Mouse (Mus musculus) liver, embryonic 14.5 days (tissue): Measurements from ENCODE around the gene Ccdc181. TPM values are rescaled to one million over a fixed set of nuclear protein-coding genes. Genes with fewer than 3 reads are reported as not detected.

Experiments
- ATAC-seq: fragments of 200-750 bp; cut with Nextera tagmentation; 2 replicates; pipeline ENCODE4 v1.8.0; 2017; ENCODE audit warnings: moderate number of reproducible peaks, mild to moderate bottlenecking, moderate library complexity; ENCODE audit not compliant: insufficient read depth
- DNase-seq, 3 experiments: peaks; one replicate each; pipeline ENCODE4 v3.0.0-alpha.2; 2012 to 2013; ENCODE audit warnings: low read depth in 3 of 3, low spot score in 3 of 3
- H3K27ac ChIP-seq: fragments of 300-500 bp; sonication (generic); 2 replicates; pipeline ENCODE4 v1.5.1; 2014; ENCODE audit warnings: moderate library complexity, mild to moderate bottlenecking, control low read depth, inconsistent platforms
- H3K27me3 ChIP-seq: fragments of 300-500 bp; sonication (generic); 2 replicates; pipeline ENCODE4 v1.6.1; 2014; ENCODE audit warnings: mild to moderate bottlenecking, low read length, moderate library complexity; ENCODE audit not compliant: control insufficient read depth, insufficient read depth
- H3K36me3 ChIP-seq: fragments of 300-500 bp; sonication (generic); replicated peaks from 2 replicates; pipeline ENCODE4 v1.6.1; 2014; ENCODE audit warnings: low read depth; ENCODE audit not compliant: control insufficient read depth, insufficient read depth
- H3K4me1 ChIP-seq, 2 experiments: fragments of 200-500 bp in 1 of 2; fragments of 300-500 bp in 1 of 2; sonication (generic) in 1 of 2; replicated peaks; 2 replicates each; pipeline ENCODE4 v1.6.1; 2012 to 2014; ENCODE audit warnings: antibody characterized with exemption in 1 of 2, inconsistent platforms in 1 of 2, low read length in 1 of 2; ENCODE audit not compliant: control insufficient read depth in 2 of 2, insufficient read depth in 2 of 2
- H3K4me2 ChIP-seq: fragments of 300-500 bp; sonication (generic); 2 replicates; pipeline ENCODE4 v1.6.1; 2014; ENCODE audit warnings: low read depth, mild to moderate bottlenecking, control low read depth, moderate library complexity
- H3K4me3 ChIP-seq, 2 experiments: fragments of 200-500 bp in 1 of 2; fragments of 300-500 bp in 1 of 2; sonication (generic) in 1 of 2; 2 replicates each; pipeline ENCODE4 v1.5.1; 2012 to 2014; ENCODE audit warnings: low read depth in 2 of 2, low read length in 2 of 2, mild to moderate bottlenecking in 2 of 2, control low read depth in 1 of 2, inconsistent platforms in 1 of 2, moderate library complexity in 1 of 2; ENCODE audit not compliant: insufficient read depth in 1 of 2
- H3K9ac ChIP-seq: fragments of 300-500 bp; sonication (generic); replicated peaks from 2 replicates; pipeline ENCODE4 v1.6.1; 2014; ENCODE audit warnings: mild to moderate bottlenecking, control low read depth, moderate library complexity
- H3K9me3 ChIP-seq: fragments of 300-500 bp; sonication (generic); 2 replicates; pipeline ENCODE4 v1.6.1; 2016; ENCODE audit warnings: low read length, mixed read lengths; ENCODE audit not compliant: control insufficient read depth
- CTCF ChIP-seq: IDR thresholded peaks from 2 replicates; pipeline ENCODE4 v1.5.1; 2016; ENCODE audit warnings: antibody characterized with exemption, low read depth, control low read depth
- EP300 ChIP-seq: IDR thresholded peaks from 2 replicates; pipeline ENCODE4 v1.6.1; 2016; ENCODE audit warnings: antibody characterized with exemption, low read depth
- WGBS: fragments of 180-500 bp; shearing (Covaris S2); extraction: QIAGEN DNeasy Blood & Tissue Kit; methylation state at CpG from one replicate; pipeline ENCODE4 v1.1.7; 2014; ENCODE audit not compliant: insufficient replicate concordance; 5-methylcytosine and 5-hydroxymethylcytosine counted together
- polyA plus RNA-seq, 2 experiments: library from polyadenylated mRNA; depleted of rRNA in 1 of 2; stranded (reverse) in 1 of 2; unstranded in 1 of 2; fragments of >200 nt; fragmentation: Nextera tagmentation in 1 of 2; extraction: Ambion mirVana in 1 of 2; gene quantifications; 2 replicates each; pipeline versions ENCODE4 v1.2.1 to v1.2.3; 2012 to 2014

The Ccdc181 gene
- polyA plus RNA-seq, 2 experiments: 1.8 to 2.3 TPM

DNA sequence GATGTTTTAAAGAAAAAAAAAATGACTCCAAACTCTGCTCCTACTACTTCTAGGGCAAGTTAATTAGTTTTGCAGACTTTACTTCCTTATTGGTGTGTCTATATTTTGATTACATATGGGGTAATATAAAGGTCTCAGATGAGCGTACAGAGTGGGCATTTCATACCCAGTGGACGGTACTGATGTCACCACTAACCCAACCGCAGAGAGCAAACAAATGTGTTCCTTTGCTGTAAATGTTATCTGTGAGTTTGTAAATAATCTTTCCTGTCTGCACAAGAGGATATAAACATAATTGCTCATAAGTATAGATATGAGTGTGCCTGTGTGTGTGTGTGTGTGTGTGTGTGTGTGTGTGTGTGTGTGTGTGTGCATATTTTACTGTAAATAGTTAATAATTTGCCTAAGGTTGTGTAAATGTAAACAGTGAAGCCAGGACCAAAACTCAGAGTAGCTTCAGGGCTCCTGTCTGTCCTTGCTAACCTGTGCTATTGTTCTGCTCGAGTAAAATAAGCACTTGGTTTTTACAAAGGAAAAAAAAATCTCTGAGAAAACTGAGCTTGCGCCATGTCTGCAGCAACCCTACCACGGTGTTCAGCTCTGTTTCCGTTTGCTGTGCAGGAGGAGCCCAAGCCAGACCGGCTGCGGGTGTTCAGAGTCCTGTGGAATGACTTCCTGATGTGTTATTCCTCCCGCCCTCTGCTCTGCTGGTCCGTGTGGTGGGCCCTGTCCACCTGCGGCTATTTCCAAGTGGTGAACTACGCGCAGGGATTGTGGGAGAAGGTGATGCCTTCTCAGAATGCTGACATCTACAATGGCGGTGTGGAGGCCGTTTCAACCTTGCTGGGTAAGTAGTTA, 15.0 kb upstream of the Ccdc181 start:
- Histone ChIP-seq H3K27ac (no peak overlapping the region), H3K9ac (no peak overlapping the region), H3K27me3 (no peaks in the 10 kb centered on the region), H3K9me3 (no peaks in the 10 kb centered on the region), H3K4me1 (no peaks in the 10 kb centered on the region), H3K36me3 (peaks cover 15% of the 10 kb centered on the region), H3K4me2 (peak overlapping the region; percentile 11; the same call in 1 of the 2 replicates), H3K4me3 (no peak overlapping the region)
- 76% methylated on average over 16 of the region's 16 CpGs for WGBS
- DNase-seq: no peak
- TF ChIP-seq CTCF: no peak
- no peak for TF ChIP-seq EP300
- no peak for ATAC-seq

DNA sequence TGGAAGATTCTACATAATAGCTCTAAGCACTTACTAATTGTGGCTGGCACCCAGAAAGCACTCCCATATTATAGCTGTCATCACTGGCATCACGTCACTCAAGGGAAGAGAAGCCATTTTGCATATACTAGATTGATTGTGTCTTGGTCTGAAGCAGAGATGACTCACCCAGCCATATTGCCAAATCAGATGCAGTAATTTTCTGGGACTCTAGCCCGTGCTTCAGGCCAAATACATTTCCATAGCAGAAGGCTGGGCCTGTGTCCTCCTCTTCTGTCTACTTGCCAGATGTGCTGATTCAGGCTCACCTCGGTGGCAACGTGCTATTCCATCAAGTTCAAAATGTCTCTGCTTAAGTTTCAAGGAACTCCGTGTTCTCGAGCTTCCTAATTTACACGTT, 13.8 kb upstream of the Ccdc181 start:
- peaks cover 15% of the 10 kb centered on the region for H3K36me3 ChIP-seq
- no peak overlapping the region for H3K9ac ChIP-seq
- WGBS: 80% methylated on average over 7 of the region's 7 CpGs
- no peaks in the 10 kb centered on the region for H3K4me1 ChIP-seq
- H3K27me3 ChIP-seq: no peaks in the 10 kb centered on the region
- no peak overlapping the region for H3K4me2 ChIP-seq
- DNase-seq (no peak), ATAC-seq (no peak)
- H3K27ac ChIP-seq: no peak overlapping the region
- H3K4me3 ChIP-seq: no peak overlapping the region
- no peak for TF ChIP-seq CTCF
- TF ChIP-seq EP300: no peak
- no peaks in the 10 kb centered on the region for H3K9me3 ChIP-seq

DNA sequence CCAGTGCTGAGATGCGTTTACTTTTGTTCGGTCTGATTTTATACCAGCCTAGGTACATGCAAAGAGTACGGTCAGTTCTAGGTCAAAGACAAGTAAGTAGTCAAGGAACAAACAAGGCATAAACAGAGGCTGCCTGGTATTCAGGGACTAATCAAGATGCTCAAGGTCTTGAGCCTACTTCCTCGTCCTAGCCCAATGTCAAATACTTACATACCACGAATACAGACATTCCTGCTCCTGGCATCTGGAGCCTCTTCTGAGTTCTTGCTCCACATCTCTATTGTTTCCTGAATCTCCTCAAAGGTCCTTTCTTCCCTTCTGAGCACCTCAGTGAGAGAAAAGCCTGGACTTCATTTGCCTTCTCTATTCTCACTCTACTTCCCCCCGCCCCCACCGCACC, 4.4 kb upstream of the Ccdc181 start:
- no peaks in the 10 kb centered on the region for H3K36me3 ChIP-seq
- no peak overlapping the region for H3K9ac ChIP-seq
- H3K27me3 ChIP-seq: no peaks in the 10 kb centered on the region
- no peak overlapping the region for H3K4me3 ChIP-seq
- H3K4me2 ChIP-seq: no peak overlapping the region
- ATAC-seq: no peak
- DNase-seq: no peak
- 83% methylated on average over 7 of the region's 7 CpGs for WGBS
- peaks cover 0 to 3% of the 10 kb centered on the region in 2 experiments; a peak in 1 of 4 replicates for H3K4me1 ChIP-seq
- TF ChIP-seq CTCF (no peak), EP300 (no peak)
- H3K9me3 ChIP-seq: no peaks in the 10 kb centered on the region
- no peak overlapping the region for H3K27ac ChIP-seq

DNA sequence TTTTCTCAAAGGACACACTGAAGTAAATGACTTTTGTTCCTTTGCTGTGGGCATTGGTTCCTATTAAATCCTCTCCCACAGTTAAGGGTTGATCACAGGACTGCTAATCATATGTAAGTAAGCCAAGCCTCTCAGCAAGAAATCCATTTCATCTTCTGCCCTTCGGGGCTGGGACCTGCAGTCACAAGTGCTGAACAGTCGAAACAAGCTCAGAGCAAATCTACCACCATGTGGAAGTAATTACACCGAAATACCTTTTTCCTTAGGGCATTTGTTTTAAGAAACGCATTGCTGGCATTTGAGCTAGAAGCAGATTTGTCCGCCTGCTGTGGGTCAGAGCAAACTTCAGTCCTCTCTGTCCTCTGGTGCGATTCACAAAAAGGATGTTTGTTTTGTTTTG, 1.7 kb upstream of the Ccdc181 start:
- WGBS: 64% methylated on average over 6 of the region's 6 CpGs

DNA sequence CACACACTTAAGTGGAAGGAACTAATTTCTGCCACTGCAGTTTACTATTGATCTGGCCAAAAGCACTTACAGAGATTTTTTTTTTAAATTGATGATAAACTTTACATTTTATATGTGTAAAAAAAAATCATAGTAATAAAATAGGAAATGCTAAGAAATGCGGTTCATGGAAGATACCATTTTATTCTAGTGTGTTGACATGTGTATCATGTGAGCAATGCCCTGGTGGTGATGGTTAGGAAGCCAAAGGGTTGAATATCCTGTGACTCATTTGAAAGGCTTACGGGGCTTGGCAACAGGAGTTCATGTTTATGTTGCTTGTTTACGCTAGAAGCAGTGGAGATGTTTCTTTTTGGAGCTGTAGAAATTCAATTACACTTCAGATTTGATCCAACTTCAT, 1.2 kb downstream of the Ccdc181 start:
- no peak for ATAC-seq

More for the DNA sequence above, 1.7 kb upstream of the Ccdc181 start:
- Histone ChIP-seq H3K4me2 (no peak overlapping the region), H3K36me3 (no peaks in the 10 kb centered on the region), H3K9me3 (no peaks in the 10 kb centered on the region), H3K27ac (no peak overlapping the region), H3K4me3 (no peak overlapping the region), H3K9ac (no peak overlapping the region), H3K27me3 (no peaks in the 10 kb centered on the region), H3K4me1 (peaks cover 0 to 5% of the 10 kb centered on the region in 2 experiments; a peak in 1 of 4 replicates)
- TF ChIP-seq CTCF: no peak
- no peak for TF ChIP-seq EP300
- ATAC-seq (no peak), DNase-seq (no peak)

More for the DNA sequence above, 1.2 kb downstream of the Ccdc181 start:
- H3K4me2 ChIP-seq: no peak overlapping the region
- no peak for DNase-seq
- no peak overlapping the region for H3K4me3 ChIP-seq
- TF ChIP-seq CTCF: no peak
- TF ChIP-seq EP300: no peak
- H3K36me3 ChIP-seq: no peaks in the 10 kb centered on the region
- WGBS: 80% methylated on average over 3 of the region's 3 CpGs
- no peak overlapping the region for H3K27ac ChIP-seq
- no peak overlapping the region for H3K9ac ChIP-seq
- peaks cover 0 to 5% of the 10 kb centered on the region in 2 experiments; a peak in 1 of 4 replicates for H3K4me1 ChIP-seq
- no peaks in the 10 kb centered on the region for H3K27me3 ChIP-seq
- H3K9me3 ChIP-seq: no peaks in the 10 kb centered on the region
